Comparison of ENCODE assay signal across 15 mouse cellular contexts in genomic region chr11:120554834-120555233, GRCm38 (mm10). TPM values are rescaled to one million over a fixed set of nuclear protein-coding genes. Genes with fewer than 3 reads are reported as not detected.
DNase-seq lines count a peak whose midpoint lies in the region; ATAC-seq and TF ChIP-seq lines count a peak whose summit lies in the region.
"Had no signal": no experiment of that assay in that cellular context is flagged by ENCODE, and none has a peak within 500 bp of the region (broad histone marks: within the 10 kb centered on the region; RNA-seq: fewer than 3 reads in every experiment).

No protein-coding gene starts in this region.

- TF ChIP-seq EP300 in lung, postnatal 0 days (IDR thresholded peaks at IDR 0.05): no peak

- H3K36me3 ChIP-seq in lung, postnatal 0 days (ENCODE audit: insufficient read depth, low read length): peaks cover 9% of the 10 kb centered on the region
- H3K36me3 ChIP-seq in heart, embryonic 14.5 days (ENCODE audit: control insufficient read depth, insufficient read depth, low read length): peaks cover 11% of the 10 kb centered on the region

- H3K4me1 ChIP-seq in lung, postnatal 0 days (ENCODE audit: insufficient read depth, low read depth, low read length): peaks cover 3% of the 10 kb centered on the region
- peaks cover 10 to 16% of the 10 kb centered on the region in 2 experiments for H3K4me1 ChIP-seq in heart, embryonic 14.5 days (ENCODE audit: control insufficient read depth in 2 of 2, insufficient read depth in 2 of 2, low read length in 2 of 2)

- peak; percentile 58 for DNase-seq in lung, postnatal 0 days (ENCODE audit: low spot score)
- no peak for DNase-seq in lung, postnatal 4 days
- DNase-seq in adrenal gland, postnatal 14 days: peak; percentile 77
- DNase-seq in urinary bladder, postnatal 36 days (ENCODE audit: low spot score in 2 of 2): no peak
- no peak for DNase-seq in right cerebral cortex, postnatal 14 days
- DNase-seq in layer of hippocampus, adult 18-20 months (ENCODE audit: low spot score in 2 of 2): no peak
- DNase-seq: kidney, adult 11 months; layer of hippocampus, adult 9-11 months; right cerebral cortex, adult 18-20 months had no signal

- H3K9me3 ChIP-seq in lung, postnatal 0 days (ENCODE audit: low read length): no peaks in the 10 kb centered on the region
- 0 out of 2 replicates have a peak, but pooled peaks cover 5% of the 10 kb centered on the region for H3K9me3 ChIP-seq in heart, embryonic 14.5 days (ENCODE audit: control insufficient read depth, low read length)
- H3K9me3 ChIP-seq: limb, embryonic 15.5 days had no signal

- no peaks in the 10 kb centered on the region for H3K27me3 ChIP-seq in lung, postnatal 0 days (replicated peaks; ENCODE audit: insufficient read depth, low read length)
- no peaks in the 10 kb centered on the region for H3K27me3 ChIP-seq in heart, embryonic 14.5 days (ENCODE audit: control insufficient read depth, insufficient read depth, low read length)
- H3K27me3 ChIP-seq: forebrain, embryonic 13.5 days; limb, embryonic 15.5 days had no signal

- 79% methylated on average over 7 of the region's 7 CpGs for WGBS in lung, postnatal 0 days
- WGBS in heart, embryonic 14.5 days: 20% methylated on average over 7 of the region's 7 CpGs

- ATAC-seq in lung, postnatal 0 days: peak; percentile 58
- 0 out of 2 replicates have a peak, but pooled peaks have one; percentile 46 for ATAC-seq in heart, embryonic 14.5 days (ENCODE audit: insufficient number of reproducible peaks, insufficient read depth, low FRiP score, low read depth)
- ATAC-seq: forebrain, embryonic 13.5 days had no signal

- H3K4me3 ChIP-seq in lung, postnatal 0 days (ENCODE audit: low read depth, low read length): no peak overlapping the region
- H3K4me3 ChIP-seq in heart, embryonic 14.5 days (ENCODE audit: control insufficient read depth in 1 of 2, insufficient read depth in 1 of 2, low read depth in 1 of 2, low read length in 2 of 2): no peak overlapping the region
- H3K4me3 ChIP-seq: forebrain, embryonic 13.5 days; limb, embryonic 15.5 days had no signal

- H3K9ac ChIP-seq in lung, postnatal 0 days (replicated peaks; ENCODE audit: low read depth): no peak overlapping the region
- peak overlapping the region; percentile 46 for H3K9ac ChIP-seq in heart, embryonic 14.5 days (ENCODE audit: low read length)
- H3K9ac ChIP-seq: forebrain, embryonic 13.5 days; limb, embryonic 15.5 days had no signal

- H3K27ac ChIP-seq in lung, postnatal 0 days (ENCODE audit: low read length): no peak overlapping the region
- peak overlapping the region; percentile 29 to 67 for H3K27ac ChIP-seq in heart, embryonic 14.5 days (replicated peaks in 1 of 2; ENCODE audit: control insufficient read depth in 1 of 2, insufficient read depth in 1 of 2, low read depth in 2 of 2, low read length in 2 of 2)
- H3K27ac ChIP-seq: forebrain, embryonic 13.5 days; limb, embryonic 15.5 days had no signal

- no peak for TF ChIP-seq CTCF in lung, postnatal 0 days (IDR thresholded peaks at IDR 0.05)

- H3K4me2 ChIP-seq in lung, postnatal 0 days (replicated peaks; ENCODE audit: low read depth, low read length): no peak overlapping the region
- peak overlapping the region; percentile 21; the same call in 1 of the 2 replicates for H3K4me2 ChIP-seq in heart, embryonic 14.5 days (ENCODE audit: low read length)
- H3K4me2 ChIP-seq: forebrain, embryonic 13.5 days; limb, embryonic 15.5 days had no signal

RNA-seq across cellular contexts. Expression of gene Ppp1r27, which starts 3.9 kb away (rescaled TPM):
- polyA plus RNA-seq in lung, postnatal 0 days (2015; fragmentation: Nextera tagmentation; extraction: Ambion mirVana): not detected in 2 replicates
- 0.48 TPM in 1 of 2 replicates, not detected in the other for total RNA-seq in adrenal gland, postnatal 14 days (2021)
- polyA plus RNA-seq in heart, embryonic 14.5 days (2014; fragmentation: Nextera tagmentation; extraction: Ambion mirVana): not detected in 2 replicates
- total RNA-seq in layer of hippocampus, adult 18-20 months (2021): not detected
- total RNA-seq: common myeloid progenitor, adult 5-6 weeks; megakaryocyte-erythroid progenitor cell, adult 5-6 weeks had no signal
- polyA plus RNA-seq: forebrain, embryonic 13.5 days; neural tube, embryonic 11.5 days had no signal

RNA-seq across cellular contexts. Expression of gene Mcrip1, which starts 5.3 kb away (rescaled TPM):
- polyA plus RNA-seq in lung, postnatal 0 days (2015; fragmentation: Nextera tagmentation; extraction: Ambion mirVana): 209 and 215 TPM in 2 replicates
- total RNA-seq in adrenal gland, postnatal 14 days (2021): 52.6 and 67.9 TPM in 2 replicates
- 153 and 158 TPM in 2 replicates for polyA plus RNA-seq in heart, embryonic 14.5 days (2014; fragmentation: Nextera tagmentation; extraction: Ambion mirVana)
- 10 to 100 TPM; 68.8 to 74.5 TPM for total RNA-seq in layer of hippocampus, adult 18-20 months (2021)

RNA-seq across cellular contexts. Expression of gene P4hb, which starts 18.2 kb away (rescaled TPM):
- polyA plus RNA-seq in lung, postnatal 0 days (2015; fragmentation: Nextera tagmentation; extraction: Ambion mirVana): 551 and 555 TPM in 2 replicates
- 449 and 479 TPM in 2 replicates for total RNA-seq in adrenal gland, postnatal 14 days (2021)
- 431 and 451 TPM in 2 replicates for polyA plus RNA-seq in heart, embryonic 14.5 days (2014; fragmentation: Nextera tagmentation; extraction: Ambion mirVana)
- 100 to 1,000 TPM; 122 to 132 TPM for total RNA-seq in layer of hippocampus, adult 18-20 months (2021)

RNA-seq across cellular contexts. Expression of gene Gcgr, which starts 24.3 kb away (rescaled TPM):
- polyA plus RNA-seq in lung, postnatal 0 days (2015; fragmentation: Nextera tagmentation; extraction: Ambion mirVana): 0.61 and 0.76 TPM in 2 replicates
- 2.3 and 11.7 TPM in 2 replicates for total RNA-seq in adrenal gland, postnatal 14 days (2021)
- polyA plus RNA-seq in heart, embryonic 14.5 days (2014; fragmentation: Nextera tagmentation; extraction: Ambion mirVana): 2.3 and 2.5 TPM in 2 replicates
- total RNA-seq in layer of hippocampus, adult 18-20 months (2021): not detected
- total RNA-seq: common myeloid progenitor, adult 5-6 weeks; megakaryocyte-erythroid progenitor cell, adult 5-6 weeks had no signal

RNA-seq across cellular contexts. Expression of gene Arhgdia, which starts 26.6 kb away (rescaled TPM):
- polyA plus RNA-seq in lung, postnatal 0 days (2015; fragmentation: Nextera tagmentation; extraction: Ambion mirVana): 512 TPM in 2 replicates
- 268 and 310 TPM in 2 replicates for total RNA-seq in adrenal gland, postnatal 14 days (2021)
- 360 and 367 TPM in 2 replicates for polyA plus RNA-seq in heart, embryonic 14.5 days (2014; fragmentation: Nextera tagmentation; extraction: Ambion mirVana)
- 100 to 1,000 TPM; 293 to 295 TPM for total RNA-seq in layer of hippocampus, adult 18-20 months (2021)

Comparison
In these comparisons a context has a peak if more than half of its experiments do, and no peak if none do; other contexts are left out.
1. DNase-seq: peak in lung, postnatal 0 days (single experiment) and adrenal gland, postnatal 14 days (single experiment); none in lung, postnatal 4 days (0 of 2), urinary bladder, postnatal 36 days (0 of 2), right cerebral cortex, postnatal 14 days (single experiment) and layer of hippocampus, adult 18-20 months (0 of 2).